Mouse (Mus musculus) right cerebral cortex, postnatal 10 days (tissue): ENCODE measurements around the gene Adgra3.

Experiments used
- DNase-seq, 2 experiments: peaks; one replicate each; pipeline ENCODE4 v3.0.0; 2021; ENCODE audit warnings: low spot score in 2 of 2

The Adgra3 gene

GRCm38 (mm10) chr5:49974211-49974610, 84.6 kb downstream of the Adgra3 start:
- DNase-seq = no peak

GRCm38 (mm10) chr5:49969660-49970059, 89.1 kb downstream of the Adgra3 start:
- DNase-seq = no peak

DNA sequence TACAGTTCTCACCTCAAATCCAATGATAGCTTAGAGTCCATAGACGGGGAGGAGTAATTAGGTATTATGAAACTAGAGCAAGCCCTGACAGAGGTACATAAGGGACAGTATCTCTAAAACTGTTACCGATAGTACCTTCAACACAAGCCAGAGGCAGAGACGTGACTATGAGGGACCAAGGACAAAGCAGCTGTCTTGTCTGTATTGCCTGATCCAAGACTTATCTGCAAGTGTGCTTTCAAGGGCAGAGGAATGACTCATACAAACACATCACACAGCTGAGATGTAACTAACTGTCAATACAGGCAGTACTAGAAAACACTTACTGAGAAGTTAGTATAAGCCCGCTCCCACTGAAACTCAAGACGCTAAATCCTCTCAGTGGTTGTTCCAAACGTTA, 91.1 kb downstream of the Adgra3 start:
- no peak for DNase-seq

- DNase-seq = no peak
These were observed 93.0 kb downstream of the Adgra3 start for GRCm38 (mm10) chr5:49965810-49966209.

GRCm38 (mm10) chr5:49961478-49962431, 97.1 kb downstream of the Adgra3 start:
- peak; percentile 64 to 83 for DNase-seq

GRCm38 (mm10) chr5:49936354-49936753, 122.5 kb downstream of the Adgra3 start:
- DNase-seq = no peak

GRCm38 (mm10) chr5:49924712-49925111, 134.1 kb downstream of the Adgra3 start:
- no peak for DNase-seq

GRCm38 (mm10) chr5:49915695-49916106, 143.1 kb downstream of the Adgra3 start:
- DNase-seq = peak in 1 of 2 experiments; percentile 34
